Mouse (Mus musculus) liver, embryonic 13.5 days (tissue): ENCODE results near the gene Oasl1. TPM values are rescaled to one million over a fixed set of nuclear protein-coding genes. Genes with fewer than 3 reads are reported as not detected.
"Not testable (repeated sequence)": the region's sequence is repeated elsewhere in the genome, so short reads cannot be mapped to it uniquely, and the experiment has no call there.

Experiments
- ATAC-seq: fragments of 200-750 bp; cut with Nextera tagmentation; 2 replicates; pipeline ENCODE4 v1.8.0; 2017; ENCODE audit warnings: low read depth, mild to moderate bottlenecking, moderate number of reproducible peaks, moderate library complexity
- DNase-seq: peaks from one replicate; pipeline ENCODE4 v3.0.0; 2022
- H3K27ac ChIP-seq: fragments of 300-500 bp; sonication (generic); 2 replicates; pipeline ENCODE4 v1.5.1; 2015; ENCODE audit warnings: moderate library complexity, mild to moderate bottlenecking, inconsistent platforms
- H3K27me3 ChIP-seq: fragments of 300-500 bp; sonication (generic); 2 replicates; pipeline ENCODE4 v1.6.1; 2015; ENCODE audit warnings: mild to moderate bottlenecking, inconsistent platforms
- H3K36me3 ChIP-seq: fragments of 300-500 bp; sonication (generic); 2 replicates; pipeline ENCODE4 v1.6.1; 2015; ENCODE audit warnings: mild to moderate bottlenecking, inconsistent platforms
- H3K4me1 ChIP-seq: fragments of 300-500 bp; sonication (generic); replicated peaks from 2 replicates; pipeline ENCODE4 v1.6.1; 2015; ENCODE audit warnings: inconsistent platforms
- H3K4me2 ChIP-seq: fragments of 300-500 bp; sonication (generic); 2 replicates; pipeline ENCODE4 v1.6.1; 2015; ENCODE audit warnings: inconsistent platforms, mild to moderate bottlenecking, moderate library complexity
- H3K4me3 ChIP-seq: fragments of 300-500 bp; sonication (generic); replicated peaks from 2 replicates; pipeline ENCODE4 v1.5.1; 2015; ENCODE audit warnings: mild to moderate bottlenecking, inconsistent platforms
- H3K9ac ChIP-seq: fragments of 300-500 bp; sonication (generic); 2 replicates; pipeline ENCODE4 v1.6.1; 2015; ENCODE audit warnings: mild to moderate bottlenecking, inconsistent platforms
- H3K9me3 ChIP-seq: fragments of 300-500 bp; sonication (generic); replicated peaks from 2 replicates; pipeline ENCODE4 v1.6.1; 2016; ENCODE audit warnings: inconsistent platforms
- WGBS: fragments of 180-500 bp; shearing (Covaris S2); methylation state at CpG from one replicate; pipeline ENCODE4 v1.1.7; 2015; ENCODE audit not compliant: insufficient replicate concordance; 5-methylcytosine and 5-hydroxymethylcytosine counted together
- polyA plus RNA-seq: library from polyadenylated mRNA; unstranded; fragments of >200 nt; fragmentation: Nextera tagmentation; extraction: Ambion mirVana; gene quantifications from 2 replicates; pipeline ENCODE4 v1.2.1, GENCODE M21; 2015

Gene Oasl1
- polyA plus RNA-seq, 1 experiment from 2014 or later = 0.54 TPM

DNA sequence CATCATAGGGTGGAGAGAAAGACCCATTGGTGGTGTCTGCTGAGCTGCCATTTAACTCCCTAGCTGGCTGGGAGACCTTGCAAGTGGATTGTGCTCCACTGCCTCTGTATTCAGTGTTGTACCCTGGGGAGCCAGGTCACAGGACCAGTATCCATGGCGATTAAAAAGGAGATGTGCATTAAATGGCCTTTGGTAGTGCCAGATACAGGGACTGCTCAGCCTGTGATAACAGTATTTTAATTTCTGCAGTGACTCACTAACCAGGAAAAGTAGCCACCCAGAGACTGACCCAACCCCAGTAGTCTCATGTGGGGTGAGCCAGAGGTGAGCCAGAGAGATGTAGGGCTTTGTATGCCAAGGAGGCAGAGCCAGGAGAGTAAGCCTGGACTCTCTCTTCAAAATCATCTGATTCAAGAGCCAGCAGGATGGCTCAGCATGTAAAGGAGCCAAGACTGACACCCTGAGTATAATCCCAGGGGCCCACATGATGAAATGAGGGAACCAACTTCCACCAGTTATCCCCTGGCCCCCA lies 3.2 kb downstream of the Oasl1 start:
- Histone ChIP-seq H3K9me3 (no peaks in the 10 kb centered on the region), H3K27me3 (no peaks in the 10 kb centered on the region), H3K9ac (no peak overlapping the region), H3K4me1 (peaks cover 19% of the 10 kb centered on the region), H3K4me2 (no peak overlapping the region), H3K36me3 (no peaks in the 10 kb centered on the region), H3K4me3 (no peak overlapping the region), H3K27ac (no peak overlapping the region)
- no peak for DNase-seq
- 62% methylated on average over 1 of the region's 1 CpGs for WGBS
- no peak for ATAC-seq

- H3K4me2 ChIP-seq = no peak overlapping the region
- no peak overlapping the region for H3K4me3 ChIP-seq
- H3K36me3 ChIP-seq = no peaks in the 10 kb centered on the region
- peaks cover 15% of the 10 kb centered on the region for H3K4me1 ChIP-seq
- H3K27me3 ChIP-seq = no peaks in the 10 kb centered on the region
- no peak overlapping the region for H3K27ac ChIP-seq
- no peak for ATAC-seq
- WGBS = 73% methylated on average over 9 of the region's 9 CpGs
- no peak overlapping the region for H3K9ac ChIP-seq
- no peaks in the 10 kb centered on the region for H3K9me3 ChIP-seq
- no peak for DNase-seq
Measured at GRCm38 (mm10) chr5:114926753-114927152, 3.7 kb downstream of the Oasl1 start.

DNA sequence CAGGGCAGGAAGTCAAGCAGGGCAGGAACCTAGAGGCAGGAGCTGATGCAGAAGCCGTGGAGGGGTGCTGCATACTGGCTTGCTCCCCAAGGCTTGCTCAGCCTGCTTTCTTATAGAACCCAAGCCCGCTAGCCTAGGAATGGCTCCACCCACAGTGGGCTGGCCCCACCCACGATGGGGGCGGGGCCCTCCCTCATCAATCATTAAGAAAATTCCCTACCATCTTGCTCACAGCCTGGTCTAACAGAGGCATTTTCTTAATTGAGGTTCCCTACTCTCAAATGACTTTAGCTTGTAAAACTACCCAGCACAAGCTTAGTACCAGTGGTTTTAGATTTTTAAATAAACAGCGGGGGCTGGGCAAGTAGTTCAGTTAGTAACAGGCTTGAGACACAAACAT lies 8.6 kb downstream of the Oasl1 start:
- DNase-seq (no peak), ATAC-seq (no peak)
- Histone ChIP-seq H3K27me3 (no peaks in the 10 kb centered on the region), H3K9me3 (no peaks in the 10 kb centered on the region), H3K4me2 (no peak overlapping the region), H3K4me1 (no peaks in the 10 kb centered on the region), H3K9ac (no peak overlapping the region), H3K4me3 (no peak overlapping the region), H3K27ac (no peak overlapping the region), H3K36me3 (no peaks in the 10 kb centered on the region)
- 46% methylated on average over 5 of the region's 5 CpGs for WGBS

- Histone ChIP-seq H3K27me3 (no peaks in the 10 kb centered on the region), H3K27ac (no peak overlapping the region), H3K4me3 (no peak overlapping the region), H3K4me1 (no peaks in the 10 kb centered on the region), H3K36me3 (no peaks in the 10 kb centered on the region), H3K9me3 (no peaks in the 10 kb centered on the region), H3K9ac (no peak overlapping the region), H3K4me2 (no peak overlapping the region)
- WGBS = 64% methylated on average over 8 of the region's 8 CpGs
- DNase-seq (no peak), ATAC-seq (no peak)
Measured at GRCm38 (mm10) chr5:114933206-114933605, 10.2 kb downstream of the Oasl1 start.

GRCm38 (mm10) chr5:114935838-114936237 lies 12.8 kb downstream of the Oasl1 start:
- ATAC-seq = no peak
- no peak for DNase-seq
- H3K27ac ChIP-seq = no peak overlapping the region
- H3K27me3 ChIP-seq = no peaks in the 10 kb centered on the region
- no peaks in the 10 kb centered on the region for H3K36me3 ChIP-seq
- no peak overlapping the region for H3K4me3 ChIP-seq
- H3K9ac ChIP-seq = no peak overlapping the region
- 30% methylated on average over 3 of the region's 3 CpGs for WGBS
- H3K4me2 ChIP-seq = no peak overlapping the region
- H3K9me3 ChIP-seq = no peaks in the 10 kb centered on the region
- no peaks in the 10 kb centered on the region for H3K4me1 ChIP-seq

GRCm38 (mm10) chr5:114941138-114941537 lies 18.1 kb downstream of the Oasl1 start:
- 42% methylated on average over 3 of the region's 3 CpGs for WGBS
- not testable (repeated sequence) for ATAC-seq, H3K27ac ChIP-seq, H3K27me3 ChIP-seq, H3K9me3 ChIP-seq, H3K9ac ChIP-seq, H3K36me3 ChIP-seq, DNase-seq
- peak overlapping the region; percentile 87; the same call in 1 of the 2 replicates for H3K4me3 ChIP-seq
- peaks cover 11% of the 10 kb centered on the region for H3K4me1 ChIP-seq
- H3K4me2 ChIP-seq = peak overlapping the region; percentile 85

DNA sequence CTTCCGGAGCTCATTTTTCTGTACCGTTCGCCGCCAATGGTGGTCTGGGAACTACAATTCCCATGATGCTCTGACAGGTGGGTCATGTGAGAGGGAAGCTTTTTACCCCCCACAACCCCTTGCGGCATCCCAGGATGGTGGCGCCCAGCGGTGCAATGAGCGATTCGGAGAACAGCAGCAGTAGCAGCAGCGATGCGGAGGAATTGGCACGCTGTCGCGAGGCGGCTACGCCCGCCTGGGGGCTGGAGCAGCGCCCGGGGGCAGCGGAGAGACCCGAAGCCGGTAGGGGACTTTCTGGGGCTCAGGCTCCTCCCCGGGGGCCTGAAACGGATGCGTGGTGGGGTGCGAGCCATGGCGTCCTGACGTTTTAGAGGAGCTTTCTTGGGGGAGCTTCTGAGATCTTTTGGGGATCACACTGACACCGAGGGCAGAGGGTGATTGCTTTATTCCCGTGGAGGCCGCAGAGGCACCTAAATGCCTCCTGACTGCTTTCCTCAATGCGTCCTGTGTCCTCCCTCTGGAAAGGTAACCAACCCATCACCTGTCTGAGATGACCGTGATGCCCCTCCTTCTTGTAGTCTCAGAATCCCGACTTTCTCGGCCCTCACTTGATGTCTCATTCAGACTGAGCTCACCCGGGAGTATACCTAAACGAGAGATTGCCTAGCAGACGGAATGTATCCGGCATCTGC lies 19.2 kb downstream of the Oasl1 start, which contains the start of gene 2210016L21Rik:
Gene 2210016L21Rik (plus strand): TSS at position 85 of the 692 bp plus-strand sequence.
- peak; percentile 89 for ATAC-seq
- Histone ChIP-seq H3K4me3 (peak within 1 kb of the TSS; percentile 87), H3K27me3 (no peaks in the 10 kb centered on the region), H3K9ac (peak within 1 kb of the TSS; percentile 91), H3K4me2 (peak within 1 kb of the TSS; percentile 85), H3K9me3 (no peaks in the 10 kb centered on the region), H3K27ac (peak within 1 kb of the TSS; percentile 80), H3K36me3 (peaks cover 17% of the 10 kb centered on the region), H3K4me1 (peaks cover 11% of the 10 kb centered on the region)
- peak; percentile 84 for DNase-seq
- 2% methylated on average over 39 of the region's 39 CpGs for WGBS

DNA sequence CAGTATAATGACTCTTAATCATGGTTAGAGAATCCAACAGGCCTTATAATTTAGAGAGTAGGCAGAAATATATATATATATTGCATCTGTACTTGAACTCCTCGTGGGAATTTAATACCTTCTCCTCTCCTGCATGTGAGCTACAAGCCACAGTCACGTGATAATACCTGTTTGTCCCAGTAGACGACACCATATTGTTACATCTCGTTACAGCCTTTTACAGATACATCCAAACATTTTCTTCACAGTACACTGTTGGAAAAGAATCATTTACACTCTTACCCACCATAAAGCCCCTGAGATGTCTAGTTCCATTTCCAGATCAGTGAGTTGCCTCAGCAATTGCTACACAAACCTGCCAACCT lies 19.7 kb downstream of the Oasl1 start:
- Histone ChIP-seq H3K4me1 (peaks cover 11% of the 10 kb centered on the region), H3K27ac (peak overlapping the region; percentile 80), H3K27me3 (no peaks in the 10 kb centered on the region), H3K36me3 (peaks cover 23% of the 10 kb centered on the region), H3K9ac (peak overlapping the region; percentile 91), H3K9me3 (no peaks in the 10 kb centered on the region), H3K4me2 (peak overlapping the region; percentile 85), H3K4me3 (peak overlapping the region; percentile 87)
- no peak for ATAC-seq
- 39% methylated on average over 4 of the region's 4 CpGs for WGBS
- no peak for DNase-seq

DNA sequence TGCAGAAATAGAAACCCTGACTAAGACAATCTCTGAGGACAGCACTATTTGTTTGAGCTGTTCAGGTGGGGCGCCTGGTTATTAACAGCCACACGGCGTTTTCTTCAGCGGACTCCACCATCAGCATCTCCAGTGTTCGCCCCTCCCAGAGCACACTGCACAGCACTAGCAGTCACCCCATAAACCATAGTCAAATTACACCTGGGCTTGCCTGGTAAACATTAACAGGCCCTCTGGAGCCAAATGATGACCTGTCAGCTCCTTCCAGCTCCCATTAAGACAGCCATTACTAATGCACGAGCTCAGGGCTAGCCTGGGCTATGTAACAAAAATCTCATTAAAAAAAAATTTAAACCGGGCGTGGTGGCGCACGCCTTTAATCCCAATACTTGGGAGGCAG lies 22.0 kb downstream of the Oasl1 start:
- no peaks in the 10 kb centered on the region for H3K27me3 ChIP-seq
- no peak overlapping the region for H3K27ac ChIP-seq
- no peaks in the 10 kb centered on the region for H3K9me3 ChIP-seq
- peaks cover 41% of the 10 kb centered on the region for H3K36me3 ChIP-seq
- DNase-seq = no peak
- H3K9ac ChIP-seq = no peak overlapping the region
- H3K4me2 ChIP-seq = no peak overlapping the region
- ATAC-seq = no peak
- 88% methylated on average over 10 of the region's 10 CpGs for WGBS
- no peak overlapping the region for H3K4me3 ChIP-seq
- H3K4me1 ChIP-seq = peaks cover 18% of the 10 kb centered on the region

DNA sequence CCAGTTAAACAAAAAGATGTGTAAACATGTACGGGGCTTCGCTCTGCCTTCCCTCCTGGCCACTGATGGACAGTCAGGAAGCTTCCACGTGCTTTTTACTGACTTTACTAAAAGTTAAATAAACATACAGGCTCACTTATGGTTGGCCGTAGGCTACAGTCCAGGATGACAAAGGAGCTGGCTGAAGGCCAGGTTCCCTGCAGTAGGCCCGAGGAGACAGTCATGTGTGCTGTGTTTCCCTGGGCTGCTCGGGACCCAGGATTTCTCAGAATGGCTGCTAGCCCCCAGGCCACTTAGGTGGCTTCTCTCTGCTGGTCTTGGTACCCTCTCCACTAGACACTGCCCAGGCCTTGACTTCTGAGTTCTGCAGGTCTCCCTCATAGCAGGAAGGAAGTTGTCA lies 25.9 kb downstream of the Oasl1 start:
- H3K4me1 ChIP-seq = peaks cover 10% of the 10 kb centered on the region; the same call in 1 of the 2 replicates
- WGBS = 68% methylated on average over 6 of the region's 6 CpGs
- H3K27me3 ChIP-seq = no peaks in the 10 kb centered on the region
- no peak overlapping the region for H3K4me2 ChIP-seq
- peak overlapping the region; percentile 34; the same call in 1 of the 2 replicates for H3K27ac ChIP-seq
- H3K9me3 ChIP-seq = no peaks in the 10 kb centered on the region
- DNase-seq = no peak
- H3K4me3 ChIP-seq = no peak overlapping the region
- no peak for ATAC-seq
- peaks cover 48% of the 10 kb centered on the region for H3K36me3 ChIP-seq
- no peak overlapping the region for H3K9ac ChIP-seq

DNA sequence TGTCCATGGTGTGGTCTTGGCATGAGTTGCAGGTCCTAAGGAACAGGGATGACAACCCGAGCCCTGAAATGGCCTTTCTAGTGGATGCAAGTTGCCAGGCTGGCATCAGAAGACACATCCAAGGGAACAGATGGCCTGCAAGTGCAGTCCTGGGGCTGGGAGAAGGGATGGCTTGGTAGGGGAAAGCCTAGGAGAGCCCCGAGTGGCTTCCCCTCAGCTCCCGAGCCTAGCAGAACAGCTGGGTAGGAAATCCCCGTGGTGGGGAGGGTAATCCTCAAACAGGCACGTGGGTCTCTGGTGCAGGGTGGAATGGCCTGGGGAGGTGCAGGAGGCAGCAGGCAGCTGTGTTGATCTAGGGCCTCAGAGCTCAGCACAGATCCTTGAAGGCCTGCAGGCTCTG lies 26.3 kb downstream of the Oasl1 start:
- no peaks in the 10 kb centered on the region for H3K9me3 ChIP-seq
- peaks cover 10% of the 10 kb centered on the region; the same call in 1 of the 2 replicates for H3K4me1 ChIP-seq
- no peak overlapping the region for H3K9ac ChIP-seq
- DNase-seq = no peak
- no peak for ATAC-seq
- H3K27me3 ChIP-seq = no peaks in the 10 kb centered on the region
- H3K27ac ChIP-seq = peak overlapping the region; percentile 34; the same call in 1 of the 2 replicates
- no peak overlapping the region for H3K4me2 ChIP-seq
- H3K4me3 ChIP-seq = no peak overlapping the region
- 48% methylated on average over 5 of the region's 5 CpGs for WGBS
- H3K36me3 ChIP-seq = peaks cover 48% of the 10 kb centered on the region

DNA sequence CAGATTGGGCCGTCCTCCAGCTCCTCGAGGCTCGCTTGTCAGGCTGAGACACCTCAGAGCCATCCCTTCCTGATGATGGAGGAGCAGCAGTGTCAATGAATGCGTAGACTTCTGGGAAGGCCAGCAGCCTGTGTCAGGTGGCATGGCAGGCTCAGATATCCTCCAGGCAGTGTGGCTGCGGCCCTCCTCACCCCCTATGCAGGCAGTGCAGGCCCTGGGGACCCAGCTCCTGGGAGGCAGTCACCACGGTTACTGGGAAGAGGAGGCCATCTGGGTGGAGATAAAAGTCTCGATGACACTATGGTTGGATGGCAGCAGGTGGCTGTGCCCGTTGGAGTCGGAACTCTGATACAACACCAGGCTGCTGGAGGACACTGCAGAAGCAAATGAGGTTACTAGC lies 26.8 kb downstream of the Oasl1 start:
- H3K4me3 ChIP-seq = no peak overlapping the region
- no peak overlapping the region for H3K9ac ChIP-seq
- peaks cover 10% of the 10 kb centered on the region; the same call in 1 of the 2 replicates for H3K4me1 ChIP-seq
- H3K27me3 ChIP-seq = no peaks in the 10 kb centered on the region
- peaks cover 48% of the 10 kb centered on the region for H3K36me3 ChIP-seq
- no peak overlapping the region for H3K27ac ChIP-seq
- ATAC-seq = no peak
- no peaks in the 10 kb centered on the region for H3K9me3 ChIP-seq
- DNase-seq = no peak
- no peak overlapping the region for H3K4me2 ChIP-seq
- 74% methylated on average over 9 of the region's 9 CpGs for whole genome bisulfite sequencing
